Mouse (Mus musculus): ENCODE data around the gene Trmt13. TPM values are rescaled to one million over a fixed set of nuclear protein-coding genes. Genes with fewer than 3 reads are reported as not detected.
"Not testable (repeated sequence)": the region's sequence is repeated elsewhere in the genome, so short reads cannot be mapped to it uniquely, and the experiment has no call there.

Trmt13 gene
- polyA plus RNA-seq, 1 experiment = 22.3 TPM

DNA sequence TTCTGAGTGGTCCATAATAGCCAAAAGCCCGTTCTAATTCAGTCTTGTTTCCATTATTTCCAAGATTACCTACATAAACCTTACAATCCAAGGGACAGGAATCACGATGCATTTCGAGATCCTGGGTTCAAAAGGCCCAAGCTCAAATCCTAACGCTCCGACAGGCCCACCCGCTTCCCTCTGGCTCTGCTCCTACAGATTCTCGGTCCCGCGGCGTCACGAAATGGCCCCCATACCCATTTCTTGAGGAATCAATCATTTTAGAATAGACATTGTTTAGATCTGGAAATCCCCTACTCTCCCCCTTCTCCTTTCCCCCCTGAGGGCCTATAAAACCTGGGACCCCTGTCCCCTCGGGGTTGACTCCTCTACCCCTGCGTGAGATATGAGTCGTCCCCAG, 53.1 kb downstream of the Trmt13 start:
- not testable (repeated sequence) for DNase-seq (ENCODE audit: extremely low spot score in 1 of 2, low spot score in 1 of 2)

DNA sequence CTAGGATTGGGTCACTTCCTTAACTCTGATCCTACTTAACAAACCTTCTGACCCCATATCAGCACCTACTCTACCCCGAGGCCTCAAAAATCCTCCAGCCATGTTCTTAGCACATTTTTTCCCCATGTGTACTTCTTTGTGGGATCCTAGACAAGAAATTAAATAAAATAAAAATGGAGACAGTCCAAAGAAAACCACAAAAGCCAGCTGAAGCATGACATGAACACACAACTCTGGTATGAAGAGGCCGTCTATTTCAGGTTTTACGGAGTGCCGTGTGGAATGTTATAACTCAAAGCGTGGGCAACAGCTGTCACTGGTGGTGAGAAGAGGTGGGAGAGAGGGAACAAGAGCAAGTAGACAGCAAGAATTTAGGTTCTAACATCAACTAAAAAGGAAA, 63.0 kb downstream of the Trmt13 start:
- peak; percentile 13 to 30 for DNase-seq (ENCODE audit: extremely low spot score in 1 of 2, low spot score in 1 of 2)

DNA sequence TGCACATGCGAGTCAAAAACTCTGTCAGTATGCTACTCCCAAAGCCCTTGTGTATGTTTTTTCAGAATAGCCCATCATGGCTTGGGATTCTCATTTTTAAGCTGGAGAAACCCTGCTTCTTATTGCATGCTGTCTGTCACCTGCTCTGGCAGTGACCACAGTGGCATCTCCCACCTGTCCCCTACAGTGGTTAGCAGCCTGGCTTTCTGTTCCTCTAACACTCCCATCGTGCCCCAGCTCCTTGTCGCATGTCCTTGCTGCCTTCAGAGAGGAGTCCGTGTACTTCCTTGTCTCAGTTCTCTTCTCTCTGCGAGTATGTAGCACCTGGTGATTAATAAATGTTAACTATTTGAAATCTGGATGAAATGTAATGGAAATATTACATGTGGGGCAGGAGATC, 67.0 kb downstream of the Trmt13 start:
- DNase-seq (ENCODE audit: extremely low spot score in 1 of 2, low spot score in 1 of 2) = no peak

DNA sequence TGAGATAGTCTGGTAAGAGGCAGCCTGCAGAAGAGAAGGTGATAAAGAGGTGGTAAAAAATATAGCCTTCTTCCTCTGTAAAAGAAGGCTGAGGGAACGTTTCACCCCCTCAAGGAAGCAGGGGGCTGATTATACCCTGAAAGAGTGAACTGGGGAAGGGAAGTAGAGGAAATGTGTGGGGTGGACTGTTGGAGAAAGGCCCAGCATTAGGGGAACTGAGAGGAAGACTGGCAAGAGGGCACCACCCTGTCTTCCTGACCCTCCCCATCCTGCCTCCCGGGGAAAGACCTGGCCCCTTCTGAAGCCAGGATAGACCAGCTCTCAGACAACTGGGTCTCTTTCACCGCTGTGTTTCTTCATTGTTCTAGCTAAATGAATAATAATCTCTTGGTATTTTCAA, 71.9 kb downstream of the Trmt13 start:
- DNase-seq (ENCODE audit: extremely low spot score in 1 of 2, low spot score in 1 of 2) = no peak

DNA sequence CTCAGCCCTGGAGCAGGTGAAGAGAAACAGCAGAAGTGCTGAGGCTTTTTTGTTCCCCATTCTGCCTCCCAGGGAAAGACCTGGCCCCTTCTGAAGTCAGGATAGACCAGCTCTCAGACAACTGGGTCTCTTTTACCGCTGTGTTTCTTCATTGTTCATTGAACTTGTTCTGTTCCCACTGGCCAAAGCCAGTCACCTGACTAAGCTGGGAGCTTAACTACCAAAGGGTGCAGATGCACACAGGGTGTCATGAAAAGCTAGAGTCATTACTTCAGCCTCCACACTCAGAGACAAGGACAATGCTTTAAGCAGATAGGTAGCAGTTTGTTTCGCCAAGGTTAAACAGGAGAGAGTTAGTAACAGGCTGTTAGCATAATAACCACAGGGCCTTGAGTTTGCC, 72.3 kb downstream of the Trmt13 start:
- no peak for DNase-seq (ENCODE audit: extremely low spot score in 1 of 2, low spot score in 1 of 2)

- DNase-seq (ENCODE audit: extremely low spot score in 1 of 2, low spot score in 1 of 2) = no peak
Measured at GRCm38 (mm10) chr3:116537200-116537573, 77.2 kb downstream of the Trmt13 start.

DNA sequence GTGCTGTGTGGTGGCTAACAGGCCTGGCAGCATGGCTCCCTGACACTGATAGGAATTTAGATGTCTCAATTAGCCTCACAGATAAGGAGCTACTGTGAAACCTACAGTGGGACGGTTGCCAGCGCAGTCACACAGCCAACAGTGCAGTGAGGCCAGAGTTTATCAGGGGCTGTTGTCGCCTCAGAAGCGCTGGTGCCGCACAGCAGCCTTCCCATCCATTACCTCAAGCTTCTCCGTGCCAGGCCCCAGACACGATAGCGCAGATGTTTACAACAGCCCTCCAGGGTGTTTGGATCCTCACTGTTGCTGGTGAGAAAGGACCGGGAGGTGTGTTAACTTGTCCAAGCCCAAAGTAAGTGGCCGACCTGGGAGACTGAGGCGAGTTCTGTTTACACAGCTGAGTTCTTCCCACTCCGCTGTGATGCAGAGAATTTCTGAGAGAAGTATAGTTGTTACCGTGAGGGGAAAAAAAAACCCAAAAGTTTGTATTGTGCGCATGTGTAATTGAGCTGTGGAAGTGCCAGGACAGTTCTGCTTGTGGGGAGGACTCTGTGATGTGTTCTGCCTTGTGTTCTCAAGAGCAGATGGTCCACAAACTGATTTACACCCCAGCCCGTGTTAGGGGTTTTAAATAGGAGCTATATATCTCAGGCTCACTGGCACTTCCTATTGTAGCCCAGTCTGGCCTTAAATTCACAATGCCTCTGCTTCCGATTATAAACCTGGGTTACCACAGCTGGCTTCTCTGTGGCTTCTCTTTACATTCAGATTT, 77.8 kb downstream of the Trmt13 start:
- no peak for DNase-seq (ENCODE audit: extremely low spot score in 1 of 2, low spot score in 1 of 2)

Other genes starting within 250 kb of the Trmt13 start
- gene Cdc14a, start 190.6 kb downstream of the Trmt13 start, polyA plus RNA-seq (2012; rRNA removed) = 2.8 and 3.0 TPM in 2 replicates
- 84.2 and 86.5 TPM in 2 replicates for gene Rtca, start 106.4 kb downstream of the Trmt13 start, polyA plus RNA-seq (2012; rRNA removed)
- 15.6 and 21.1 TPM in 2 replicates for gene Dbt, start 101.5 kb downstream of the Trmt13 start, polyA plus RNA-seq (2012; rRNA removed)
- gene Lrrc39, start 51.6 kb downstream of the Trmt13 start, polyA plus RNA-seq (2012; rRNA removed) = 0.44 and 0.66 TPM in 2 replicates
- 4.8 and 5.3 TPM in 2 replicates for gene Sass6, start 19.6 kb downstream of the Trmt13 start, polyA plus RNA-seq (2012; rRNA removed)
- 41.1 and 43.1 TPM in 2 replicates for gene Mfsd14a, start 48.1 kb upstream of the Trmt13 start, polyA plus RNA-seq (2012; rRNA removed)
- gene Gm43191, start 66.7 kb upstream of the Trmt13 start, polyA plus RNA-seq (2012; rRNA removed) = not detected in 2 replicates
- 12.2 and 12.7 TPM in 2 replicates for gene Slc35a3, start 98.2 kb upstream of the Trmt13 start, polyA plus RNA-seq (2012; rRNA removed)
- 14.2 and 14.4 TPM in 2 replicates for gene Agl, start 193.6 kb upstream of the Trmt13 start, polyA plus RNA-seq (2012; rRNA removed)
- 1.2 and 1.7 TPM in 2 replicates for gene Frrs1, start 244.9 kb upstream of the Trmt13 start, polyA plus RNA-seq (2012; rRNA removed)

All from frontal cortex, adult 2 months (tissue).